Mouse (Mus musculus) cortical plate, adult 2 months (tissue): ENCODE measurements around the gene Hist1h4j. TPM values are rescaled to one million over a fixed set of nuclear protein-coding genes. Genes with fewer than 3 reads are reported as not detected.
"Not testable (repeated sequence)": the region's sequence is repeated elsewhere in the genome, so short reads cannot be mapped to it uniquely, and the experiment has no call there.

Source experiments
- H3K27ac ChIP-seq: fragments of 200-500 bp; 2 replicates; pipeline ENCODE4 v1.5.1; 2012; ENCODE audit warnings: low read length, control low read depth, inconsistent platforms; ENCODE audit not compliant: insufficient read depth
- H3K4me1 ChIP-seq: fragments of 200-500 bp; 2 replicates; pipeline ENCODE4 v1.6.1; 2011; ENCODE audit warnings: low read length; ENCODE audit not compliant: control insufficient read depth, insufficient read depth
- H3K4me3 ChIP-seq: fragments of 200-500 bp; 2 replicates; pipeline ENCODE4 v1.5.1; 2011; ENCODE audit warnings: mild to moderate bottlenecking, low read length, control low read depth; ENCODE audit not compliant: insufficient read depth
- CTCF ChIP-seq: fragments of 200-500 bp; IDR thresholded peaks from 2 replicates; pipeline ENCODE4 v1.5.1; 2011; ENCODE audit warnings: mild to moderate bottlenecking, control low read depth, low read length; ENCODE audit not compliant: insufficient read depth; ENCODE audit errors: extremely low read depth
- POLR2A ChIP-seq: fragments of 200-500 bp; IDR thresholded peaks from 2 replicates; pipeline ENCODE4 v1.6.1; 2011; ENCODE audit warnings: mild to moderate bottlenecking, low read length, control low read depth; ENCODE audit not compliant: insufficient read depth; ENCODE audit errors: extremely low read depth
- polyA plus RNA-seq: library from polyadenylated mRNA; depleted of rRNA; stranded (reverse); fragments of >200 nt; gene quantifications from 2 replicates; pipeline ENCODE4 v1.2.3, GENCODE M21; 2012

Gene Hist1h4j
- polyA plus RNA-seq, 1 experiment = 2.3 TPM

DNA sequence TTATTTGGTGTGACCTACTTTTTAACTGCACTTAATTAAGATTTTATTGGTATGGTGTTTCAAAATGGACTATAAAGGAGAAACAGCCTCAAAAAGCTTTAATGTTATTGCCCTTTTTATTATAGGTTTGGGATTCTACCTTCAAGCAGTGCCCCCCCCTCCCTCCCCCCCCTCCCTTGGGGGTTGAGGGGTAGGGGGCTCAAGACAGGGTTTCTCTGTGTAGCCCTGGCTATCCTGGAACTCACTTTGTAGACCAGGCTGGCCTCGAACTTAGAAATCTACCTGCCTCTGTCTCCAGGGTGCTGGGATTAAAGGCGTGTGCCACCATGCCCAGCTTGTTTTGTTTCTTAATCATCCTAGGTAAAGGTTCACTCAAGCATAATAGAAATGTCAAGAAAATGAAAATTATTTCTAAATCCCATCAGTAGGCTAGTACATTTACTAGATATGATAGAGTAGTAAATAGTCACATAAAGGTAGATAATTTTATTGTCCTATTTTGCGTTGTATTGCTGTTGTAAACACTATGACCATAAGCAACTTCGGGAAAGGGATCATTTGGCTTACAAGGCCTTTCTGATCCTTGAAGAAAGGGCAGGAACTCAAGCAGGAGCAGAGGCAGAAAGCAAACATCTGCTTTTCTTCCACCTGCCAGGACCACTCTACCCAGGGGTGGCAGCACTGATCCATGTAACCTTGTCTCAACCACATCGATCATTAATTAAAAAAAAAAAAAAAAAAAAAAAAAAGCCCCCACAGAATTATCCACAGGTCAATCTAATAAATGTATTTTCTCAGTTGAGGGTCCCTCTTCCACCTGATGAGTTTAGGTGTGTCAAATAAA is 11.6 kb upstream of the Hist1h4j start:
- TF ChIP-seq CTCF (no peak), POLR2A (no peak)
- H3K4me3 ChIP-seq = no peak overlapping the region
- 0 out of 2 replicates have a peak, but pooled peaks cover 2% of the 10 kb centered on the region for H3K4me1 ChIP-seq
- H3K27ac ChIP-seq = no peak overlapping the region

DNA sequence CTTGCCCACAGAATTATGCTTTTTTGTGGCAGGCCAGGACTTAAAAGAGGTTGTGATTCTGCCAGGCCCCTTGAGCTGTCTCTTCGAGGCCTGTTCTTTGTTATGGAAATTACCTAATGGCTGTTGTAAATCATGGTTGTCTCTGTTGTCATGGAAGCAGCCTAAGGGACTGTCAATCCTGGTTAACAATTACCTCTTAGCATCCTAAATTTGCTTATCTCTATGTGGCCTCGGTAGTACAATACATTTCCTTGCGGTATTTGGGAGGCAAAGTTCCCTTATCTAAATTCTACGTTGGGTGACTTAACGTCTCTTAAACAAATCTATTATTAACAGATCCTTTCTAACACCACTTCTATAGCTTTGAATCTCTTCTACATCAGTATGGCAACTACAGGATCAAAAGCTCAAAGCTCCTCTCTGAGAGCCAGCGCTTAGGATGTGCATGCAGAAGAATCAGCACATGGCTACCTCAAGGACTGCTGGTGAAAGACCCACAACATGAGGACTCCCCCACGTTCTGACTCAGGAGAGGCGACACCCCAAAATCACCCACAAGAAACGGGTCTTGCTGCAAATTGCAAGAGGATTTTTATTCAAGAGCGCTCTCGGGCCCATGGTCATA is 6.8 kb upstream of the Hist1h4j start:
- TF ChIP-seq CTCF = no peak
- TF ChIP-seq POLR2A = no peak
- H3K4me3 ChIP-seq = no peak overlapping the region
- H3K4me1 ChIP-seq = no peaks in the 10 kb centered on the region
- H3K27ac ChIP-seq = no peak overlapping the region

DNA sequence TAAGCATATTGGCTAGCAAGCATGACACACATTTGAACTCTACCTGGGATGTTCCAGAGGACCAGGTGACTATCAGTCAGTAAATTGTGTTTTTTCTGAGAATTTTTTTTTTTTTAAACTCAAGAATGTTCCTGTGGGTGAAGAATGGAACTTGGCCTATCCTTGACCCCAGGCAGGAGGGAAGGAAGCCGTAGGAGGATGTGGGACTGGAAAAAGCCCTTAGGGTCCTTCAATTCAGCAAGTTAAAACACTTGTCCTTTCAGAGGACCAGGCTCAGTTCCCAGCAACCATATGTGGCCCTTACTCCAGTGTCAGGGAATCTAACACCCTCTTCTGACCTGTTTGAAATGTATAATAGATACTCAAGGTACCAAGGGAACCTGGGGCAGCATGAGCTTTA is 5.3 kb upstream of the Hist1h4j start:
- no peak for TF ChIP-seq CTCF
- TF ChIP-seq POLR2A = no peak

DNA sequence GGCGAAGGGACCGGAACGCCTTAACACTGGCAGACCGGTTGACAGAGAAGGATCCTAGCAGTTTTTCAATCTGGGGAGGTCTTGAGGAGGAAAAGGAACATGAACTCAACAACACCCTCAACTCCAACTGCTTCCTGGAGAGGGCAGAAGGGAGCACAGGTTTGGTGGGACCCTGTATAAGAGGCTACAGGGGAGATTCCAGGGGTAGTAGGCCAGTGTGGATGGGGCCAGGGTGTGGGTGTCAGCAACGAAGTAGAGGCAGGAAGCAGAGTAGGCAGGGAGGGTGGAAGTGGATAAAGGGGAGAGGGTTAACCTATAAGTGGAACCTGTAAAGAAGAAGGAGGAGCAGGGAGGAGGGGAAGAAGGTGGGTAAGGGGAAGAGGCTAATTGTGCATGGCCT is 1.4 kb upstream of the Hist1h4j start:
- TF ChIP-seq POLR2A (no peak), CTCF (no peak)
- Histone ChIP-seq H3K27ac (no peak overlapping the region), H3K4me3 (no peak overlapping the region), H3K4me1 (no peaks in the 10 kb centered on the region; the same call in 1 of the 2 replicates)

More for the DNA sequence above, 5.3 kb upstream of the Hist1h4j start:
- Histone ChIP-seq H3K27ac (no peak overlapping the region), H3K4me1 (no peaks in the 10 kb centered on the region; the same call in 1 of the 2 replicates), H3K4me3 (no peak overlapping the region)

DNA sequence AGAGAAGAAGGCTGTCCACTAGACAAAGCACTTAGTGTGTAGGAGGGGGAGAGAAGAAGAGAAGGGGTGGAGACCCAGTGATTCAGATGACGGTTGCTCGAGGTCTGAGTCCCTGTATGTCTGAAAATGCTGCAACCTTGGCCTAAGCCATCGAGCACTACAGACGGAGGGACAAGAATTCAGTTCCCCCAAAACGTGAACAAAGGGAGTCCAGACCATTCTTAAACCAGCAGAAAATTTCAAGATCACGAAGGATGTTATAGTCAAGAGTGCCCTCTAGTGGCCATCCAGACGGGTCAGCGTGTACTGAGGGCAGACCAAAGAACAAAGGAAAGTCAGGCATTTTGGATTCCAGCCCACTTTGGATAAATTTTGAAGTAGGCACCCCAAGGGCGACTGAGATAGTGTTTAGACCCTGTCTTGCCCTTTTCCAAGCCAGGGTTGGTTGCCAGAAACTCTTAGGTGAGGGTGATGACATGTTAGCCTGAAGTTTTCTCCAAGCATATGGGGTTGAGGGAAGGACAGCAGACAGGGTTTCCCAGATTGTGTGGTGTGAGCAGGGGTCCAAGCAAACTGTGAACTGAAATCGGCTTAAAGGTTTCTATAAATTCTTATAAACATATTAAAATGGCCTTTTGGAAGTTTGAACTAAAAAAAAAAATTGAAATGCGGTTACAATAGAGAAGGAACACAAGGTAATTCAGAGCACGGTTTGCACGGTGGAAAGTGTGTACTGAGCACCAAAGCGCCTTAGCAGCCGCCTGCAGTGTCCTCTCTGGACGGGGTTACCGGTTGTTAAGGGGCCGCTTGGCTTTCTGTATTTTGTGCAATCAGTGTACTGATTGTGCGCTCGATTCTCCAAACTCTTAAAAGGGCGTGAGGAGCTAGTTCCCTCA is 606 bp upstream of the Hist1h4j start:
- H3K4me3 ChIP-seq = peak overlapping the region; percentile 51
- no peak overlapping the region for H3K27ac ChIP-seq
- TF ChIP-seq POLR2A (no peak), CTCF (peak; percentile 81)

DNA sequence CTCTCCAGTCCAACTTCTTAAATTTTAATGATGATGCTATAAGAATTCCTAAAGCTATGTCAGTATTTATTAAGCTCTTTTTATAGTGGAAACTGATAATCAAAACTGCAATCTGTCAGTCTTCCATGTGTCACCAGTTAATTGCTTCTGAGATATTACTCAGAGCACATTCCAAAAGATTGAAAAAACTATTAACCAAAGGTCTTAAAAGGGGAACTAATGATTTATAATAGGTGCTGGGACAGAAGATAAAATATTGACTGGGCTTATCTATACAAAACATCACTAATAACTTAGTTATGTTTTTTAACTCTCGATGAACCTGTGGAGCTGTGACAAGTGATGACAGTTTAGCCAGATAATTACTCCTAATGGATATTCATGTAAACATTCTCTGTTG is 10.1 kb downstream of the Hist1h4j start:
- TF ChIP-seq CTCF = no peak
- TF ChIP-seq POLR2A = no peak
- H3K27ac ChIP-seq = no peak overlapping the region

More for the DNA sequence above, 606 bp upstream of the Hist1h4j start:
- H3K4me1 ChIP-seq = no peaks in the 10 kb centered on the region; the same call in 1 of the 2 replicates

DNA sequence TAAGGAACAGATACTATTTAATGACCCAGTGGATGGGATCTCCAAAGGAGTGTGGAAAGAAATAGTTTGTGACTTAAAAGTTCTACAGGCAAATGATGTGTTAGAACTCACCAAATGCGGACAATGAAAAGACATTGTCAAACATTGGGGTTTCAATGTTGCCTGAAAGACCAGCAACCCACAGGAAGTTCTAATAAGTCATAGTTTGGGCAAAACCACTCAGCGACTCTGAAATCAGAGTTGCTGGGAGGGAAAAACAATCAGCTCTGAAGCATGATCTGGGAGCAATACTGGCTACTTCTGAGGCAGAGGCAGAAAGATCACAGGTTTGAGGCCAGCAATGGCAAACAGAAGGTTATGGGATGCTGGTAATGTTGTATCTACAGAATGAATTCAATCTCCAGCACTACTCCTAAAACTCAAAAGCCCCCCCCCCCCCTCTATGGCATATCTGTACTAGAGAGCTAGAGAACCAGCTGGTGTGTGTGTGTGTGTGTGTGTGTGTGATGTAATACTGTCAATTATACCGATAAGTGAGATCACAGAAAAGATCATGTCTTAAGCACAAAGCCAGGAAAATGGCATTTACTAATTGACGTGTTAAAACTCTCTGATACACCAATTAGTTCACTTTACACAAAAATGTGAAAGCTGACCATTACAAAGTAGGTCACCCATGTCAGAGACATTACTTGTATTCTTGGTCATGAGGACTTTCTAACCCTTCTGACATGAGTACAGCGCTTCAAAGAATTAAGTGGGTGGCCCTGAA is 14.7 kb downstream of the Hist1h4j start:
- no peak overlapping the region for H3K27ac ChIP-seq
- peak overlapping the region; percentile 58 for H3K4me3 ChIP-seq
- peaks cover 2% of the 10 kb centered on the region; the same call in 1 of the 2 replicates for H3K4me1 ChIP-seq
- no peak for TF ChIP-seq POLR2A
- TF ChIP-seq CTCF = no peak

More for the DNA sequence above, 10.1 kb downstream of the Hist1h4j start:
- Histone ChIP-seq H3K4me1 (peaks cover 2% of the 10 kb centered on the region; the same call in 1 of the 2 replicates), H3K4me3 (no peak overlapping the region)

DNA sequence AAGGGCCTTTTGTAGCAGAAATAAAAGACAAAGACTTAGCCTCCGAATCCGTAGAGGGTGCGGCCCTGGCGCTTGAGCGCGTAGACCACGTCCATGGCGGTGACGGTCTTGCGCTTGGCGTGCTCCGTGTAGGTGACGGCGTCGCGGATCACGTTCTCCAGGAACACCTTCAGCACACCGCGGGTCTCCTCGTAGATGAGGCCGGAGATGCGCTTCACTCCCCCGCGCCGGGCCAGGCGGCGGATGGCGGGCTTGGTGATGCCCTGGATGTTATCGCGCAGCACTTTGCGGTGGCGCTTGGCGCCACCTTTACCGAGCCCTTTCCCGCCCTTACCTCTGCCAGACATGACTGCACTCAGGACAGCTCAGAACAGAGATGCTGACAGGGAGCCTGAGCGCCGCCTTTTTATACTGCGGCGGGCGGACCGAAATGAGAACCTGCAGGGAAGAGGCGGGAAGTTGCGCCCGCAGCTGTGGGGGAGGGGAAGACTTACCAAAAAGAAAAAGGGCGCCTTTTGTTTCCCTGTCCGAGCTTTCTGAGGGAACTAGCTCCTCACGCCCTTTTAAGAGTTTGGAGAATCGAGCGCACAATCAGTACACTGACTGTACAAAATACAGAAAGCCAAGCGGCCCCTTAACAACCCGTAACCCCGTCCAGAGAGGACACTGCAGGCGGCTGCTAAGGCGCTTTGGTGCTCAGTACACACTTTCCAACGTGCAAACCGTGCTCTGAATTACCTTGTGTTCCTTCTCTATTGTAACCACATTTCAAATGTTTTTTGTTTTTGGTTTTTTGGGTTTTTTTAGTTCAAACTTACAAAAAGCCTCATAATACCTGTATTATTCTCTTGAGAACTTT is 15.5 kb downstream of the Hist1h4j start, which contains the start of gene Hist1h4k:
Gene Hist1h4k, minus strand, starts transcription at position 347 of the 859 bp plus-strand sequence.
- TF ChIP-seq POLR2A = peak; percentile 90

More for the DNA sequence above, 15.5 kb downstream of the Hist1h4j start, which contains the start of gene Hist1h4k:
- H3K4me1 ChIP-seq, H3K27ac ChIP-seq: not testable (repeated sequence)
- H3K4me3 ChIP-seq = peak within 1 kb of the TSS; percentile 58
